Mouse (Mus musculus) kidney, adult 11 months (tissue): ENCODE measurements around the gene Myo18a.
A peak's percentile ranks its signal among the peaks of the same experiment; 100 is the strongest.

Experiments used
- DNase-seq: peaks from one replicate; pipeline ENCODE4 v3.0.0; 2022

The Myo18a gene

DNA sequence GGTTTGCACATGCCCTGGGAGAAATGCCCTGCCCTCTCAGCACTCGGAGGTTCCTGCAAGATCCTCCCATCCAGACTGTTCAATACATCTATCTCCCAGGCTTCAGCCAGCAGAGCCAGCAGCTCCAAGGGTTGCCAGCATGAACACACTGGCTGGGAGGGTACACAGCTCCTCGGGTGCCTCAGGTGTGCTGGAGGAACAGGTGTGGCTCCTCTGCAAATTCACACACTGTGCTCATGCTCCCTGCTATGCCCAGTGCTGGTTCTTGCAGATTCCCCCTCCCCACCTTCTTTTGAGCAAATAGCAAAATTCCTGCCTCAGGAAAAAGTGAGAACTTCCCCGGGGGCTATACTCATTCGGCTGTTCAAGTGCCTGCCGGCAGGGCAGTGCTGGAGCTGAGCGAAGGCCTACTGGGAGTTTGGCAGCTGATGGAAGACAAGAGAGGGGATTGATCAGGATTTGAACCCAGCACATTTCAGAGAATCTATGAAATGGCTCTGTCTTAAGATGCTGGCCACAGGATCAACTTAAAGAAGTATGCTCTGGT is 111.7 kb downstream of the Myo18a start:
- DNase-seq: no peak

GRCm38 (mm10) chr11:77875269-77875668 is 112.2 kb downstream of the Myo18a start:
- no peak for DNase-seq

DNA sequence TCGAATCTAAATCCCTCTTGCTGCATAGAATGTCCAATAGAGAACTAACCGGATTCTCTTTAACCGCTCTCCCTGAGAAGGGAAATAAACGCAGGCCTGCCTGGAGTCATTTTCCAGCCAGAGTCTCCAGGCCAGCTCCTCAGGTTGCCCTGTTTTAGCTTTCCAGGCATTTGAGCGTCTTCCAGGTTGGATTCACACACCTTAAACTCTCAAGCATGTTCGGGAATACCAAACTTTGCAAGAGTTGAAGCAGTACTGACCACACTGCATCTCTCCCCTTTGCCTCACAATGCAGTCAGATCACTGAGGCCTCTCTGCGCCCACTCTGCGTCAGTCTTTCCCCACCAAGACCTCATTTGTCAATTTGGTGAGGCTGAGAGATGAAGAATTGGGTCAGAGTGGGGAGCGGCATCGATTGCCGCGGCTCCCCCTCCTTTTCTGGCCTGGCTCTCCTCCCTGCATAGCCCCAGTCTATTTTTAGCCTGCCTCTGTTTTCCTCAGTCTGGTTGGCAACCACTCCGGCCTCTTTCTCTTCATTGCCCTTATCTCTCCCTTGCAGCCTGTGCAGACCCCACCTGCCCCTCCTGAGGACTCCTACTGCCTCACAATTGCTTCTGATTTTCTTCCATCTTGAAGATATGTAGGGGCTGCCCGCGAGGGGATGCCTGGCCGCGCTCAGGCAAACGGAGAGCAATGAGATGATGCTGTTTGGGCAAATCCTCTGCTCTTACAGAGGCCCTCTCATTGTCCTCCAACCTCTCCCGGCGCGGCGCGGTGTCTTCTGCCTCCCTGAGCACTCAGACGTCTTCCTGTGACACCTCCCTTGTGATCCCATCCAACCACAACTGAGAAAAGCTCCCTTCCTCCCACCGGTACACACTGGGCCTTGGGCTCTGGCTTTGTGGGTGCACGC is 113.1 kb downstream of the Myo18a start:
- DNase-seq: no peak

DNA sequence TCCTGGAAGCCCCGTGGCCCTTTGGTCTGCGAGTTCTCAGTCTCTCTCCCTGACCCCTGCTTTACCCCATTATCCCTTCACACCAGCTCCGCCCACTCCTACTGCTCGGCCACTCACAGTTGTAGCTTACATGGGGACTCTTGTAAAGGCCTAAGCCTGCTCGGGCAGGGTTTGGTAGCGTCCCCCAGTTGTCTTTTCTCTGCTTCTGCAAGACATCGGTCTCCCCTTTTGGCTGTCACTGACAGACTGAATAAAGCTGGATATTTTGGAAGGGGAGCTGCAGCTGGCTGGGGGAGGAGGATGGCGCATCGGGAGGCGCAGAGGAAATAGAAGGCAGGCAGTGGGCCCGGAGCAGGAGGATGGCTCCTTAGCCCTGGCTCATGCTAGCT is 113.7 kb downstream of the Myo18a start:
- DNase-seq: no peak

DNA sequence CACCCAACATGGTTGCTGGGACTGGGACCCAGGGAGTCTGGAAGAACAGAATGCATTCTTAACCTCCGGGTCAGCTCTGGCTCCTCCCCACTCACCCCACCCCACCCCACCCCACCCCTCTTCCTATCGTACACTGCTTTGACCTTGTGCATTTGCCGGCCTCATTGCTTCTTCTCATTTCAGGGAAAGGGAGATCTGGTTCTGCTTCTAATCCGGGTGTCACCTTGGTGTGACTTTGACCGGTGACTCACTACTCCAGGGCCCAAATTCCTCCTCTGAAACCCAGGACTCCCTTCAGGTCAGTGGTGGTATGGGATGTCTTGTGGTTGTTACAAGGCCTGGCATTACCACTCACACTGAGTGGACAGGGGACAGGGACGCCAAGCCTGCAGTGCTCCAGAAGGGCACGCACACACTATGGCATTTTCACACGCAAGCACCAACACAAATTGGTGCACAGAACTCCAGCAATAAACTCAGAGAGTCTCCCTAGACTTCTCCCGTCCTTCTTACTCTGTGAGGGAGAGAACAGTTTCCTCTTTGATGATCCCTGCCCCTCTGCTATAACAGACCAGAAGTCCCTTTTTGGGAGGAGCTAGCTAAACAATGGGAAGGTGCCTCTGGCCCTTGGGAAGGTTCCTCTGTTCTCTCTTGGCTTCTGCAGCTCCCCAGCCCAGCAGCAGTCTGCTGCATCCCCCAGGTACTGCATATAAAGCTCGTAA is 121.6 kb downstream of the Myo18a start:
- DNase-seq: peak; percentile 63

DNA sequence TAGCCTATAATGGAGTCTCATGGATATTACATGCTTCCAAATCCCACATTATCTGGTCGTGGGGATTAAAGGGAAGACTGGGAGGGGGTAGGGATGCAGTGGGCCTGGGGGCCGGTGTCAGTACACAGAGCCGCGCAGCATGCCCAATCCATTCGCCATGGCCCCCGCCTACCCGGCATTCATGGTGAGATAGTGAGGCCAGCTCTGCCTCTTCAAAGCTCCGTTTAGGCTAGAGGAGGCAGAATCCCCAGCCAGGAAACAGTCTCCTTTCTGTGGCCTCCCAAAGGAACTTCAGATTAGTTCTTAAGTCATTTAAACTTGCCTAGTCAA is 122.2 kb downstream of the Myo18a start:
- no peak for DNase-seq

- DNase-seq: no peak
Observed at GRCm38 (mm10) chr11:77887373-77887960, 124.4 kb downstream of the Myo18a start.

GRCm38 (mm10) chr11:77888846-77889245 is 125.8 kb downstream of the Myo18a start:
- DNase-seq: no peak

DNA sequence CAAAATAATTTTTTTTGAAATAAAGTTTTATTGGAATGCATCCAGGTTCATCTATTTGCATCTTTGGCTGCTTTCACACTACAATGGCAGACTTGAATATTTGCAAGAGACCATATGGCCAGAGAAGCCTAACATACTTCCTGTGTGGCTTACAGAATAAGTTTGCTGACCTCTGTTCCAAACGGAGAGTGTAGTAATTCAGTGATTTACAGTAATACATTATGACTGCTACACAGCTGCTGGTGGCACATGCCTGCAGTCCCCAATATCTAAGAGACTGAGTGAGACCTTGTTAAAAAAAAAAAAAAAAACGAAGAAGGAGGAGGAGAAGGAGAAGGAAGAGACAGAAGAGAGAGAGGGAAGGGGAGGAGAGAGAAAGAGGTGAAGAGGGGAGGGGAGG is 126.4 kb downstream of the Myo18a start:
- DNase-seq: no peak

GRCm38 (mm10) chr11:77890648-77891258 is 127.7 kb downstream of the Myo18a start:
- peak; percentile 74 for DNase-seq

GRCm38 (mm10) chr11:77892883-77893282 is 129.8 kb downstream of the Myo18a start:
- no peak for DNase-seq

DNA sequence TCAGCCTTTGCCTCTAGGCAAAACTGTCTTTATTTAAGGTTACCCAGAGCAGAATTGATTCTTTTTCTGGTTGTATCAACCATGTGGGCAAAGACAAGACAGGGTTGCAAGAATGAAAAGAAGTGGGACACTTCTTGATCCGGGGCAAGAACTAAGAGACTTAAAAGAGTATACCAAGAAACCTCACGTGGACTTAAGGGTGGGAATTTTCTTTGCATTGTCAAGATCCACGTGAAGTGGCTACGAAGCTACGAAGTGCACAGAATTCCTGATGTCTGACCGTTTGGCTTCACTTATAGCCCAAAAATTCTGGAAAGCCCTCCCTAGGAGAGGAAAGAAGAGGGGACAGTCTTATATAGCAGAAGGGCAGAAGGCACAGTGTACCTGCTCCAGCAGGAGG is 130.2 kb downstream of the Myo18a start:
- DNase-seq: no peak

DNA sequence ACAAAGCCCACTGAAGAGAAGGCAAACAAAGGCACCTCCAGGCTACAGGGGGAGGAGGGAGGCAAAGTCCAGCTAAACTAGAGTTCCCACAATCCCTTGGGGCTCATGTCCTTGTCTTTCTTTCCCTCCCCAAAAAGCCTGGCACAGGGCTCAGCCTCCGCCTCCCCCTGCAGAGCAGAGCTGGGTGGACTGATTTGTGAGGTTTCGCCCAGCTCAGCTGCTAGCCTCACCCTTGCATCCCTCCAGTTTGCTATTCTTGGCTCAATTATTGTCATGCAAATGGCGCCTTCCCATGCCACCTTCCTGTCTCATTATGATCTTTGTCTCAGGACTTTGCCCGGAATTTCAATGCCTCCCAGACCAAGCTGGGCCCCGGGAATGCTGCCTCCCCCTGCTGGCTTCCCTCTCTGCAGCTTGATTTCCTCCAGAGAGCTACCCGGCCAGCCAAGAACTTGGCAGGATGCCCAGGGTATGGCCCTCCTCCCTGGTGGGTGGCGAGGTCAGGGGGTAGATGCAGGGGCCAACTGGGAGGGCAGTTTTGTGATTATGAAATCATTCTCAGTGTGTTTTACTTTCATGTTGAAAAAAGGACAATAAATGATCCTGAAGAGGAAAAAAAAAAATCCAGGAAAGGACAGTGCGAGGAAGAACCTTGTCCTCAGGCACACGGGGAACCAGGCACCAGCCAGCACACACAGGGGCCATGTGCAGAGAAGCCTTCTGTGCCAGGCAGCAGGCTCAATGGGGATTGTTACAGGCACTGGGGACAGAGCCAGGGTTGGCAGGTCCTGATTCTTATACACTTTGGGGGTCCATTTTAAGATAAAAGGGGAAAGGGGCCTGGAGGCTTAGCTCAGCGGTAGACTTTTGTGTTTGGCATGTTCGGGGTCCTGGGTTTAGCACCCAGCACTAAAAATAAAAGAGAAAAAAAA is 131.0 kb downstream of the Myo18a start, which contains the start of gene Pipox:
TSS of gene Pipox (minus strand) at position 310 of the 932 bp plus-strand sequence.
- peak; percentile 97 for DNase-seq

GRCm38 (mm10) chr11:77894967-77895366 is 131.9 kb downstream of the Myo18a start:
- DNase-seq: no peak

GRCm38 (mm10) chr11:77896011-77896410 is 133.0 kb downstream of the Myo18a start:
- DNase-seq: no peak

GRCm38 (mm10) chr11:77896480-77896819 is 133.4 kb downstream of the Myo18a start:
- no peak for DNase-seq

GRCm38 (mm10) chr11:77896820-77897805 is 134.1 kb downstream of the Myo18a start:
- DNase-seq: no peak

- DNase-seq: no peak
Observed at GRCm38 (mm10) chr11:77900187-77900586, 137.1 kb downstream of the Myo18a start.

GRCm38 (mm10) chr11:77900696-77901095 is 137.7 kb downstream of the Myo18a start:
- DNase-seq: no peak

GRCm38 (mm10) chr11:77901366-77901765 is 138.3 kb downstream of the Myo18a start:
- no peak for DNase-seq
